Mouse (Mus musculus) layer of hippocampus, postnatal 36 days (tissue): ENCODE measurements around the gene Tnfaip8l2. TPM values are rescaled to one million over a fixed set of nuclear protein-coding genes. Genes with fewer than 3 reads are reported as not detected.
"Not testable (repeated sequence)": the region's sequence is repeated elsewhere in the genome, so short reads cannot be mapped to it uniquely, and the experiment has no call there.

ENCODE experiments used
- DNase-seq, 2 experiments: peaks; one replicate each; pipeline ENCODE4 v3.0.0; 2022
- microRNA-seq, 2 experiments: library from miRNA; unstranded; fragments of <30 nt; microRNA quantifications; one replicate each; pipeline ENCODE4 v1.2.0; 2021
- total RNA-seq, 2 experiments: library from RNA; stranded (reverse); gene quantifications; 2 replicates each; pipeline ENCODE4 v1.2.3; 2021

Tnfaip8l2 gene
- total RNA-seq, 2 experiments from 2014 or later: 1.2 to 1.6 TPM

DNA sequence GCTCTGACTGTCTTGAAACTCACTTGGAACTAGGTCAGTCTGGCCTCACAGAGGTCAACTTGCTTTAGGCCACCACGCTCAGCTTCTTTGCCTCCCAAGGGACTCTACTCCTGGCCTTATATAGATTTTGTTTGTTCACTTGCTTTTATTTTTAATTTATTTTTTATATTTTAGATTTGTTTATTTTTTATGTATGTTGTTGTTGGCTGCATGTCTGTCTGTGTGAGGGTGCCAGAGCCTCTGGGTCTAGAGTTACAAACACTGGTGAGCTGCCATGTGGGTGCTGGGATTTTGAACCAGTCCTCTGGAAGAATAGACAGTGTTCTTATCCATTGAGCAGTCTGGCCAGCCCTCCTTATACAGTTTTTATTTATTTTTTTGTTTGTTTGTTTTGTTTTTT is 29.4 kb downstream of the Tnfaip8l2 start:
- no peak for DNase-seq

DNA sequence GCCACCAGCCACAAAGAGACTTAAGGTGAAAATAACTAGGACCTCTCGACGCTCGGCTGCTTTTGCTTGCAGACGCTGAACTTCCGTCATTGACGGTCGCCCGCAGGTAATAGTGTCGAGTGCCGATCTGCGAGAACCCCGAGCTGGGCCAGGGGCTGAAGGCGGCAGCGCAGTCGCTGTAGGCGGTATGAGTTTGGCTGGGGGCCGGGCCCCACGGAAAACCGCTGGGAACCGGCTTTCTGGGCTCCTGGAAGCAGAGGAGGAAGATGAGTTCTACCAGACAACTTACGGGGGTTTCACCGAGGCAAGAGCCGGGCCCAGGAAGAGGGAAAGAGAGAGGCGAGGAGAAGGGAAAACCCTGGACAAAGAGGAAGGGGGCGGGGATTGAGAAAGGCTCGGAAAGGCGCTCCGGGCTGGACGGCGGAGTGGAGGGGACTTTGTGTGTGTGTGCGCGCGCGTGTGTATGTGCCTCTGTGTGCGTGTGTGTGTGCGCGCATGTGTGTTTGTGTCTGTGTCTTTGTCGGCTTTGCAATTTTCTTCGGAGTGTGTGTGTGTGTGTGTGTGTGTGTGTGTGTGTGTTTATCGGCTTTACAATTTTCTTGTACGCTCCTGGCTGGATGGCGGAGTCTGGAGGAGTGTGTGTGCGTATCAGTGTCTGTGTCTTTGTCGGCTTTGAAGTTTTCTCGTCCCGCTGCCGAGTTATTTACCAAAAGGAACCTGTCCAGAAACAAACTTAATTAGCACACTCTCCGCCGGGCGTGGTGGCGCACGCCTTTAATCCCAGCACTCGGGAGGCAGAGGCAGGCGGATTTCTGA is 31.0 kb downstream of the Tnfaip8l2 start, which contains the start of gene Vps72:
Gene Vps72 (plus strand): TSS at position 112 of the 816 bp plus-strand sequence.
- peak; percentile 91 for DNase-seq

DNA sequence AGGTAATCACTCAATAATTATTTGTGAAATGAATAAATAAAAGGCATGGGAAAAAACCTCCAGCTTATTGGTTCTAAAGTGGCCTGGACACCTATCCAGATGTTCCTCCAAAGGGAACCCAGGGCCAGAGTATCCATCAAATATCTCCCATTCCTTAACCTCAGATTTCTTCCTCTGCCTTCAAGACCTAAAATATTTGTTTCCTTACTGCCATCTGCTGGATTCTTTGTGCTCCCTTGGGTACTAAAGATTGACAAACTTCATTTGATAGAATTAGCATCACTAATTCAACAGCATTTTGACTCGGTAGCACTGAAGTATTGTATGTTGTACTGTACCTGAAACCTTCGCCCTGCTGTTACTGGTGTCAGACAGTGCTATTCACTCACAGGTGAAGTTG is 34.3 kb downstream of the Tnfaip8l2 start:
- DNase-seq: no peak

DNA sequence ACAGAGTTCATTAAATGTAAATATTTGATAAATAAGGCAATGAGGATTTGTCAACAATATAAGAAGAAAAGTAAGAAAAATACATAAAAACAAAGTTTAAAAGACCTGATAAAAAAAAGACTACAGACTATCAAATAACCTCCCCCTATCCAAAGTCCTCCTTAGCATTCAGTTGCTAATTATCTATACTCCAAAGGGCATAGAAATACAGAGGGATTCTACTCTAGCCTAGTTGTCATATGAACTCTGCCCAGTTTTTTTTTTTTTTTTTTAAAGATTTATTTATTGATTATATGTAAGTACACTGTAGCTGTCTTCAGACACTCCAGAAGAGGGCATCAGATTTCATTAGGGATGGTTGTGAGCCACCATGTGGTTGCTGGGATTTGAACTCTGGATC is 34.9 kb downstream of the Tnfaip8l2 start:
- not testable (repeated sequence) for DNase-seq

DNA sequence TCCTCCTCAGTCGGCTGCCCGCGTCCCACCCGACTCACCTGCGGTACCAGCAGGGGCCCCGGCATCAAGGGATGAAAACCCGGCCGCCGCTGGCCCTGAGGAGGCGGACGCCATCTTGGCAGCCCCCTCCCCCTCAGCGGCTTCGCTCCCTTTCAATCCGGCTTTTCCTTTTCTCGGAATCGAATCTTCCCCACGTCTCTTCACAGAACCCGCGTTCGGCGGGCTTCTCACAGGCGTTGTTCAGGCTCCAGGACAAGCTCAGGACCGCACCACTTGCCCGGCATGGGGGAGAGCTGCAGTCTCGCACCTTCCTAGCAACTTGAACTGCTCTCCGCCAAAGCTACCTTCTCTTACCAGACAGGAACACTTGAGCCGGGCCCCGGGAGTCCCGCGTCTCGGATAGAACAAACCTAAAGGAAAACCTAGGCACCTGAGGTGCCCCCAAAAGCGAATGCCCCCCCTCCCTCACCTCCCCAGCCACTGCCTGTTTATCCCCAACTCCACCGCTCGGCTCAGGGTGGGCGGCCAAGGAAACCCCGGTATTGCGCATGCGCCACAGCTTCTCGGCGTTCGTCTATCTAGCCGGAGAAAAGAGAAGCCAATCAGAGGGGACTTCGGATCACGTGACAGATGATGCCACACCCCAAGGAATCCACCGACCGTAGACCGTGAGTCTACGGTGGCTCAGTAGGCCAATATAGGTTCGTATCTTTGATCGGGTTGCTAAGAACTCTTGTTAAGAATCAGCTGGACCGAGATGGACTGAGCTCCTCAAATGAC is 35.6 kb downstream of the Tnfaip8l2 start, which contains the start of gene Pip5k1a:
Gene Pip5k1a (minus strand): TSS at position 593 of the 780 bp plus-strand sequence.
- DNase-seq: peak; percentile 94 to 95

DNA sequence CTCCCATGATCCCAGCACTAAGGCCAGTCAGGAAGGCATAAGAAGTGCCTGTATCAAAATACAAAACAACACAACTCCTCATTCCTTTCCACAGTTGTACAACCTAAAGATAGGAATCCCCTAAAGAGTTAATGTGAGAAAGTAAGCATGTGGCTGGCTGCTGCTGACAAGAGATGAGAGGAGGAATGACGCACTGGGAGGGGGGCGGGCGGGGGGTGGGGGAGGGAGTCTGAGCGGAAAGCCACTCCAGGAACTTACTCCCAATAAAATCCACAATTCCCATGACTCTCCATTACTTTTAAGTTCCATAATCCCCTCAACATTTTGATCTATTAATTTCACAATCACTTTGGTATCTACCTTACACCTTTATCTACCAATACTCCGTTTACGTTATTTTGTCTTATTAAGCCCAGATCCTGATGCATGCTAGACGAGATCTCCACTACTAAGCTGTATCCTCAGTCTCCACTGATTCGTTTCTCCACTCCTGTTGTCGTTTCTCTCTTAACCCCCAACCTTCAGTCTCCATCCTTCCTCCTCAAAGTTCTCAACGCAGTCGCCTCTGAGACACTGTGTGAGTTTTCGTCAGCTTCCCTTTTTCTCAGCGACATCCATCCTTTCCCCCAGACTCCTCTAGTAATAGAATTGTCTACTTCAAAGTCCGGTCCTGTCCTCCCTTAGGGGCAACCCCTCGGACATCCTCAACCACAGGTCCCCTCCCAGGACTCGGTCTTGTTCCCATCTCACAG is 36.4 kb downstream of the Tnfaip8l2 start:
- no peak for DNase-seq

DNA sequence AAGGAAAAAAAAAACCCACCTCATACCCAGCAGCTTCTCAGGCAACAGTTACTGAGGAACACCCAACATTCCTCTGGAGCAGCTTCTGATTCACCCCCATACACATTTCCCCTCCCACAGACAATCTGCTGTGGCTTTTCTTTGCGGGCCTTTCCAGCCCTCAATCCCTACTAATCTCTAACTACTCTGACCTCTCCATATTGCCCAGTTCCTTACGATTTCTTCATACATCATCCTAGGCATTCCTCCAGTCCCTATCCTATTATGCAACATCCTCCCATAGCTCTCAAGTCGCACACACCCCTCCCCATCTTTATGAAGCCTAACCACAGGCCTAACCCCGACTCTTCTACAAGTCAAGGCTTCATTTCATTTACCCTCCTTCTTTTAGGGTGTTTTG is 37.0 kb downstream of the Tnfaip8l2 start:
- peak; percentile 54 to 67 for DNase-seq

DNA sequence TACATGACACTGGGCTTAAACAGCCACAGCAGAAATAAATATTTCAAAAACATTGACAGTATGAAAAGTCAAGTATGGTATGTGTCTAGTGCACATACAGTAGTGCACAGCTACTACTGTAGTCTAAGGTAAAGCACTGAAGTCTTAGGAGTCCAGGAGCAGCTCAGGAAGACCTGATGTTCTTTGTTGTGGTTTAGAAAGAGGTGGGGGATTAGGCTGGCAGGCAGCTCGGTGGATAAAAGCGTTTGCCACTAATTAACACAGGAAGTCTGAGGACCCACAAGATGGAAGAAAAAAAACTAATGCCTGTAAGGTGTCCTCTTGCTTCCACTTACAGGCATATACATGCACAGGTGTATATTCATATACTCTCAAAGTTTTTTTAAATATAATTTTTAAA is 41.3 kb downstream of the Tnfaip8l2 start:
- DNase-seq: no peak

Small RNA genes within 50 kb of the gene (microRNA-seq; reads per million reads assigned to microRNA genes)
- 0 reads per million in 2 experiments for gene Mir8099-1

Other genes starting within 250 kb of the Tnfaip8l2 start
- 10 to 100 TPM in 1 of 2 experiments, 1 to 10 TPM in 1; 9.2 to 10.2 TPM for gene Selenbp1, start 209.3 kb downstream of the Tnfaip8l2 start, total RNA-seq
- gene Rfx5, start 188.3 kb downstream of the Tnfaip8l2 start, total RNA-seq: 10 to 100 TPM; 23.6 to 26.2 TPM
- 10 to 100 TPM; 55.3 to 61.2 TPM for gene Pi4kb, start 167.6 kb downstream of the Tnfaip8l2 start, total RNA-seq
- gene Zfp687, start 126.9 kb downstream of the Tnfaip8l2 start, total RNA-seq: 10 to 100 TPM; 20.3 to 22.4 TPM
- gene Psmd4, start 99.7 kb downstream of the Tnfaip8l2 start, total RNA-seq: 100 to 1,000 TPM; 148 to 177 TPM
- 10 to 100 TPM; 62.3 to 64.0 TPM for gene Pip5k1a, start 35.4 kb downstream of the Tnfaip8l2 start, total RNA-seq
- gene Vps72, start 31.3 kb downstream of the Tnfaip8l2 start, total RNA-seq: 10 to 100 TPM; 43.9 to 46.0 TPM
- gene Tmod4, start 17.9 kb downstream of the Tnfaip8l2 start, total RNA-seq: 1 to 10 TPM in 1 of 2 experiments, under 1 TPM in 1; 0.96 to 1.1 TPM
- 10 to 100 TPM; 49.5 to 50.4 TPM for gene Scnm1, start 8.3 kb downstream of the Tnfaip8l2 start, total RNA-seq
- 10 to 100 TPM; 16.8 to 18.1 TPM for gene Lysmd1, start 8.3 kb downstream of the Tnfaip8l2 start, total RNA-seq
- 10 to 100 TPM; 36.1 to 41.0 TPM for gene Sema6c, start 18.1 kb upstream of the Tnfaip8l2 start, total RNA-seq
- gene Gabpb2, start 75.6 kb upstream of the Tnfaip8l2 start, total RNA-seq: 10 to 100 TPM; 13.9 to 18.1 TPM
- 10 to 100 TPM; 72.0 to 73.0 TPM for gene Cdc42se1, start 86.4 kb upstream of the Tnfaip8l2 start, total RNA-seq
- gene Mllt11, start 89.8 kb upstream of the Tnfaip8l2 start, total RNA-seq: 100 to 1,000 TPM; 285 to 326 TPM
- gene Gm128, start 99.2 kb upstream of the Tnfaip8l2 start, total RNA-seq: under 1 TPM in 1 of 2 experiments, not detected in 1; 0.32 TPM
- under 1 TPM; 0.56 to 0.65 TPM for gene Bnipl, start 108.8 kb upstream of the Tnfaip8l2 start, total RNA-seq
- gene Mindy1, start 139.0 kb upstream of the Tnfaip8l2 start, total RNA-seq: 10 to 100 TPM; 19.3 to 19.4 TPM
- 10 to 100 TPM; 19.8 to 22.2 TPM for gene Prune1, start 139.7 kb upstream of the Tnfaip8l2 start, total RNA-seq
- 1 to 10 TPM in 1 of 2 experiments, under 1 TPM in 1; 0.94 to 1.4 TPM for gene Anxa9, start 164.8 kb upstream of the Tnfaip8l2 start, total RNA-seq
- 10 to 100 TPM; 59.4 to 62.9 TPM for gene Cers2, start 172.4 kb upstream of the Tnfaip8l2 start, total RNA-seq
- 10 to 100 TPM; 36.0 to 40.2 TPM for gene Setdb1, start 214.8 kb upstream of the Tnfaip8l2 start, total RNA-seq